Mouse (Mus musculus) ES-Bruce4 (cell line): Measurements from ENCODE around the gene G530012D18Rik.
"Not testable (repeated sequence)": the region's sequence is repeated elsewhere in the genome, so short reads cannot be mapped to it uniquely, and the experiment has no call there.

Experiments
- CTCF ChIP-seq: IDR thresholded peaks from one replicate; pipeline ENCODE4 v1.8.1; 2011; ENCODE audit warnings: low read depth, low read length
- POLR2A ChIP-seq: IDR thresholded peaks from one replicate; pipeline ENCODE4 v1.8.1; 2011; ENCODE audit warnings: low read length; ENCODE audit not compliant: insufficient read depth

DNA sequence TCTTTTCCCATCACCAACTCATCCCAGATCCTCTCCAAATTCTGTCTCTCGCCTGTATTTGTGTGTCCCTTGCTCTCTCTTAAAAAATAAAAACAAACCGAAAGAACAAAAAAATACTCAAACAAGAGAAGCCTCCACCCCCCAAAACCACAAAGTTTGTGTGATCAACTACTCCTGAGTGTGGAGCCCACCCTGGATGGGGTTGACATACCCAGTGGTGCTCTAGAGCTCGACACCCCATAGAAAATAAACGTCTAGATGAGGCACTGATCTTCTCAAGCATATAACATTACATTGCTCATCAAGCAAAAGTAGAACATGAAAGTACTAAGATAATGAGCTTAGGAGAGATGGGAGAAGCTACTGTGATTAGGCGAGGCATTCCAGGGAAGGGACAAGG, 41.7 kb downstream of the G530012D18Rik start:
- not testable (repeated sequence) for TF ChIP-seq POLR2A, CTCF
